Mouse (Mus musculus): ENCODE measurements around the gene Apbb2. TPM values are rescaled to one million over a fixed set of nuclear protein-coding genes. Genes with fewer than 3 reads are reported as not detected.

Gene Apbb2
- polyA plus RNA-seq, 1 experiment from 2014 or later: 5.6 TPM

- Histone ChIP-seq H3K36me3 (replicated peaks; ENCODE audit: insufficient read depth, low read length) (no peaks in the 10 kb centered on the region; the same call in 1 of the 2 replicates), H3K4me3 (ENCODE audit: low read depth, low read length) (no peak overlapping the region), H3K4me1 (ENCODE audit: insufficient read depth) (no peaks in the 10 kb centered on the region; the same call in 1 of the 2 replicates), H3K4me2 (ENCODE audit: low read depth, low read length) (no peak overlapping the region), H3K27me3 (ENCODE audit: insufficient read depth, low read length) (no peaks in the 10 kb centered on the region), H3K9ac (replicated peaks) (no peak overlapping the region), H3K27ac (ENCODE audit: low read depth) (no peak overlapping the region), H3K9me3 (ENCODE audit: low read length) (peaks cover 4% of the 10 kb centered on the region; the same call in 1 of the 2 replicates)
- DNase-seq: no peak
- no peak for ATAC-seq
- TF ChIP-seq EP300 (IDR thresholded peaks at IDR 0.05; ENCODE audit: low read depth) (no peak), CTCF (IDR thresholded peaks at IDR 0.05; ENCODE audit: low read depth) (no peak)
- 82% methylated on average over 7 of the region's 7 CpGs for WGBS (ENCODE audit: insufficient replicate concordance)
Measured at GRCm38 (mm10) chr5:66499621-66500020, 119.0 kb downstream of the Apbb2 start.

- peak overlapping the region; percentile 46 for H3K4me2 ChIP-seq (ENCODE audit: low read depth, low read length)
- no peak for TF ChIP-seq CTCF (IDR thresholded peaks at IDR 0.05; ENCODE audit: low read depth)
- TF ChIP-seq EP300 (IDR thresholded peaks at IDR 0.05; ENCODE audit: low read depth): no peak
- no peak overlapping the region for H3K4me3 ChIP-seq (ENCODE audit: low read depth, low read length)
- WGBS (ENCODE audit: insufficient replicate concordance): 49% methylated on average over 1 of the region's 1 CpGs
- H3K9me3 ChIP-seq (ENCODE audit: low read length): peaks cover 4% of the 10 kb centered on the region; the same call in 1 of the 2 replicates
- no peaks in the 10 kb centered on the region; the same call in 1 of the 2 replicates for H3K4me1 ChIP-seq (ENCODE audit: insufficient read depth)
- DNase-seq (no peak), ATAC-seq (no peak)
- no peaks in the 10 kb centered on the region; the same call in 1 of the 2 replicates for H3K36me3 ChIP-seq (replicated peaks; ENCODE audit: insufficient read depth, low read length)
- H3K27ac ChIP-seq (ENCODE audit: low read depth): no peak overlapping the region
- no peaks in the 10 kb centered on the region for H3K27me3 ChIP-seq (ENCODE audit: insufficient read depth, low read length)
- H3K9ac ChIP-seq (replicated peaks): no peak overlapping the region
Measured at GRCm38 (mm10) chr5:66498140-66498539, 120.4 kb downstream of the Apbb2 start.

GRCm38 (mm10) chr5:66497479-66498087, 121.0 kb downstream of the Apbb2 start:
- H3K9ac ChIP-seq (replicated peaks): no peak overlapping the region
- peak; percentile 36; the same call in 1 of the 2 replicates for ATAC-seq
- H3K4me3 ChIP-seq (ENCODE audit: low read depth, low read length): no peak overlapping the region
- H3K27ac ChIP-seq (ENCODE audit: low read depth): no peak overlapping the region
- H3K4me2 ChIP-seq (ENCODE audit: low read depth, low read length): peak overlapping the region; percentile 46
- no peaks in the 10 kb centered on the region for H3K27me3 ChIP-seq (ENCODE audit: insufficient read depth, low read length)
- WGBS (ENCODE audit: insufficient replicate concordance): 46% methylated on average over 14 of the region's 14 CpGs
- H3K4me1 ChIP-seq (ENCODE audit: insufficient read depth): no peaks in the 10 kb centered on the region; the same call in 1 of the 2 replicates
- no peak for TF ChIP-seq CTCF (IDR thresholded peaks at IDR 0.05; ENCODE audit: low read depth)
- TF ChIP-seq EP300 (IDR thresholded peaks at IDR 0.05; ENCODE audit: low read depth): no peak
- DNase-seq: peak; percentile 16
- H3K36me3 ChIP-seq (replicated peaks; ENCODE audit: insufficient read depth, low read length): no peaks in the 10 kb centered on the region; the same call in 1 of the 2 replicates
- H3K9me3 ChIP-seq (ENCODE audit: low read length): peaks cover 4% of the 10 kb centered on the region; the same call in 1 of the 2 replicates

- no peak for TF ChIP-seq EP300 (IDR thresholded peaks at IDR 0.05; ENCODE audit: low read depth)
- no peak for TF ChIP-seq CTCF (IDR thresholded peaks at IDR 0.05; ENCODE audit: low read depth)
- Histone ChIP-seq H3K9me3 (ENCODE audit: low read length) (peaks cover 4% of the 10 kb centered on the region; the same call in 1 of the 2 replicates), H3K4me2 (ENCODE audit: low read depth, low read length) (peak overlapping the region; percentile 46), H3K4me1 (ENCODE audit: insufficient read depth) (no peaks in the 10 kb centered on the region; the same call in 1 of the 2 replicates), H3K36me3 (replicated peaks; ENCODE audit: insufficient read depth, low read length) (no peaks in the 10 kb centered on the region; the same call in 1 of the 2 replicates), H3K9ac (replicated peaks) (no peak overlapping the region), H3K27me3 (ENCODE audit: insufficient read depth, low read length) (no peaks in the 10 kb centered on the region), H3K27ac (ENCODE audit: low read depth) (no peak overlapping the region), H3K4me3 (ENCODE audit: low read depth, low read length) (no peak overlapping the region)
- no peak for ATAC-seq
- WGBS (ENCODE audit: insufficient replicate concordance): 37% methylated on average over 4 of the region's 4 CpGs
- DNase-seq: no peak
Measured at GRCm38 (mm10) chr5:66496881-66497360, 121.7 kb downstream of the Apbb2 start.

- 36% methylated on average over 4 of the region's 4 CpGs for WGBS (ENCODE audit: insufficient replicate concordance)
- H3K4me1 ChIP-seq (ENCODE audit: insufficient read depth): no peaks in the 10 kb centered on the region; the same call in 1 of the 2 replicates
- ATAC-seq (no peak), DNase-seq (no peak)
- no peak overlapping the region for H3K27ac ChIP-seq (ENCODE audit: low read depth)
- no peak for TF ChIP-seq EP300 (IDR thresholded peaks at IDR 0.05; ENCODE audit: low read depth)
- no peak for TF ChIP-seq CTCF (IDR thresholded peaks at IDR 0.05; ENCODE audit: low read depth)
- no peak overlapping the region for H3K4me3 ChIP-seq (ENCODE audit: low read depth, low read length)
- H3K27me3 ChIP-seq (ENCODE audit: insufficient read depth, low read length): no peaks in the 10 kb centered on the region
- H3K9me3 ChIP-seq (ENCODE audit: low read length): no peaks in the 10 kb centered on the region
- no peak overlapping the region for H3K4me2 ChIP-seq (ENCODE audit: low read depth, low read length)
- H3K9ac ChIP-seq (replicated peaks): no peak overlapping the region
- H3K36me3 ChIP-seq (replicated peaks; ENCODE audit: insufficient read depth, low read length): no peaks in the 10 kb centered on the region
Measured at GRCm38 (mm10) chr5:66494651-66495050, 123.9 kb downstream of the Apbb2 start.

- WGBS (ENCODE audit: insufficient replicate concordance): 63% methylated on average over 4 of the region's 4 CpGs
- H3K4me2 ChIP-seq (ENCODE audit: low read depth, low read length): no peak overlapping the region
- ATAC-seq (no peak), DNase-seq (no peak)
- no peaks in the 10 kb centered on the region for H3K36me3 ChIP-seq (replicated peaks; ENCODE audit: insufficient read depth, low read length)
- H3K4me3 ChIP-seq (ENCODE audit: low read depth, low read length): no peak overlapping the region
- H3K9me3 ChIP-seq (ENCODE audit: low read length): no peaks in the 10 kb centered on the region
- H3K4me1 ChIP-seq (ENCODE audit: insufficient read depth): no peaks in the 10 kb centered on the region; the same call in 1 of the 2 replicates
- no peaks in the 10 kb centered on the region for H3K27me3 ChIP-seq (ENCODE audit: insufficient read depth, low read length)
- no peak overlapping the region for H3K9ac ChIP-seq (replicated peaks)
- H3K27ac ChIP-seq (ENCODE audit: low read depth): no peak overlapping the region
- no peak for TF ChIP-seq CTCF (IDR thresholded peaks at IDR 0.05; ENCODE audit: low read depth)
- no peak for TF ChIP-seq EP300 (IDR thresholded peaks at IDR 0.05; ENCODE audit: low read depth)
Measured at GRCm38 (mm10) chr5:66492563-66492960, 126.0 kb downstream of the Apbb2 start.

All from liver, postnatal 0 days (tissue).